Mouse (Mus musculus) ES-E14 (cell line): ENCODE data around the gene Wdfy1. TPM values are rescaled to one million over a fixed set of nuclear protein-coding genes. Genes with fewer than 3 reads are reported as not detected.

Experiments used
- DNase-seq: peaks from one replicate; pipeline ENCODE4 v3.0.0-alpha.2; 2013; ENCODE audit warnings: low read depth, low spot score
- H3K27ac ChIP-seq: 2 replicates; pipeline ENCODE4 v1.5.1; 2012; ENCODE audit warnings: low read depth, mild to moderate bottlenecking, low read length, moderate library complexity, mixed read lengths; ENCODE audit not compliant: poor library complexity, insufficient read depth, severe bottlenecking
- H3K36me3 ChIP-seq: 2 replicates; pipeline ENCODE4 v1.6.1; 2012; ENCODE audit warnings: mild to moderate bottlenecking, low read length, moderate library complexity, mixed read lengths; ENCODE audit not compliant: control insufficient read depth, poor library complexity, insufficient read depth, severe bottlenecking
- H3K4me1 ChIP-seq, 2 experiments: fragments of 150-350 bp in 1 of 2; sonication (generic) in 1 of 2; 2 replicates each; pipeline ENCODE4 v1.6.1; 2012; ENCODE audit warnings: low read length in 2 of 2, mild to moderate bottlenecking in 1 of 2, mixed read lengths in 1 of 2; ENCODE audit not compliant: control insufficient read depth in 2 of 2, insufficient read depth in 2 of 2, poor library complexity in 1 of 2
- H3K4me3 ChIP-seq, 2 experiments: fragments of 150-350 bp in 1 of 2; sonication (generic) in 1 of 2; 2 replicates each; pipeline ENCODE4 v1.5.1; 2012; ENCODE audit warnings: low read length in 2 of 2, low read depth in 1 of 2, mild to moderate bottlenecking in 1 of 2, mixed read lengths in 1 of 2; ENCODE audit not compliant: insufficient read depth in 1 of 2, poor library complexity in 1 of 2, severe bottlenecking in 1 of 2
- H3K9ac ChIP-seq: 2 replicates; pipeline ENCODE4 v1.6.1; 2012; ENCODE audit warnings: low read depth, mild to moderate bottlenecking, low read length, mixed read lengths; ENCODE audit not compliant: poor library complexity, insufficient read depth, severe bottlenecking
- H3K9me3 ChIP-seq: fragments of 150-350 bp; sonication (generic); 2 replicates; pipeline ENCODE4 v1.6.1; 2012; ENCODE audit warnings: low read depth, mild to moderate bottlenecking, low read length; ENCODE audit not compliant: control insufficient read depth, insufficient read depth
- CHD2 ChIP-seq: IDR thresholded peaks from 2 replicates; pipeline ENCODE4 v1.6.1; 2014; ENCODE audit warnings: mild to moderate bottlenecking, low read depth, low read length, inconsistent platforms
- HCFC1 ChIP-seq: IDR thresholded peaks from 2 replicates; pipeline ENCODE4 v1.6.1; 2012; ENCODE audit warnings: low read length, inconsistent platforms, borderline replicate concordance; ENCODE audit not compliant: insufficient read depth
- MAFK ChIP-seq: IDR thresholded peaks from 2 replicates; pipeline ENCODE4 v1.6.1; 2014; ENCODE audit warnings: mild to moderate bottlenecking, low read depth, low read length, inconsistent platforms; ENCODE audit not compliant: insufficient read depth
- ZC3H11A ChIP-seq: IDR thresholded peaks from 2 replicates; pipeline ENCODE4 v1.6.1; 2012; ENCODE audit warnings: low read depth, mild to moderate bottlenecking, inconsistent platforms, low read length, borderline replicate concordance
- ZNF384 ChIP-seq: IDR thresholded peaks from 2 replicates; pipeline ENCODE4 v1.6.1; 2012; ENCODE audit warnings: low read depth, low read length, inconsistent platforms
- in situ Hi-C, 2 experiments: fragments of 600-800 bp; cut with MboI; formaldehyde crosslinking; loops; one replicate each; pipeline ENCODE4 v1.15.1; 2025; ENCODE audit warnings: low sequenced_read_pairs in 2 of 2, inconsistent platforms in 1 of 2; ENCODE audit not compliant: unreplicated experiment in 2 of 2
- total RNA-seq: library from RNA; depleted of rRNA; stranded (reverse); fragments of 300-350 nt; gene quantifications from 2 replicates; pipeline ENCODE4 v1.2.3, GENCODE M21; 2012

Gene Wdfy1
- total RNA-seq, 1 experiment = 31.4 TPM

GRCm38 (mm10) chr1:79704672-79705071, 71.3 kb downstream of the Wdfy1 start:
- no peak overlapping the region for H3K27ac ChIP-seq
- in situ Hi-C loops = no loop called here
- no peak overlapping the region for H3K4me3 ChIP-seq
- no peak for DNase-seq
- no peaks in the 10 kb centered on the region for H3K9me3 ChIP-seq
- TF ChIP-seq MAFK (no peak), ZNF384 (no peak), ZC3H11A (no peak)
- H3K36me3 ChIP-seq = peaks cover 7% of the 10 kb centered on the region
- H3K4me1 ChIP-seq = no peaks in the 10 kb centered on the region
- no peak overlapping the region for H3K9ac ChIP-seq

GRCm38 (mm10) chr1:79703520-79703919, 72.4 kb downstream of the Wdfy1 start:
- no peak for DNase-seq
- peaks cover 4% of the 10 kb centered on the region for H3K36me3 ChIP-seq
- H3K27ac ChIP-seq = no peak overlapping the region
- no peaks in the 10 kb centered on the region for H3K4me1 ChIP-seq
- H3K9ac ChIP-seq = no peak overlapping the region
- in situ Hi-C loops = no loop called here
- H3K4me3 ChIP-seq = no peak overlapping the region
- H3K9me3 ChIP-seq = no peaks in the 10 kb centered on the region
- TF ChIP-seq ZC3H11A (no peak), CHD2 (no peak), MAFK (no peak), HCFC1 (no peak), ZNF384 (no peak)

GRCm38 (mm10) chr1:79698506-79698905, 77.4 kb downstream of the Wdfy1 start:
- Histone ChIP-seq H3K27ac (no peak overlapping the region), H3K36me3 (no peaks in the 10 kb centered on the region; the same call in 1 of the 2 replicates), H3K9me3 (no peaks in the 10 kb centered on the region), H3K4me3 (no peak overlapping the region), H3K9ac (no peak overlapping the region), H3K4me1 (no peaks in the 10 kb centered on the region)
- no peak for DNase-seq
- no peak for TF ChIP-seq HCFC1
- no peak for TF ChIP-seq ZC3H11A
- TF ChIP-seq CHD2 = no peak
- no peak for TF ChIP-seq MAFK
- no peak for TF ChIP-seq ZNF384
- in situ Hi-C loops = loop anchor here in 1 of 2 experiments (25.0 kb wide), 1 partner anchor 961 kb away; no protein-coding TSS in a partner anchor

- no peak for DNase-seq
- Histone ChIP-seq H3K9ac (no peak overlapping the region), H3K36me3 (no peaks in the 10 kb centered on the region; the same call in 1 of the 2 replicates), H3K4me3 (no peak overlapping the region), H3K4me1 (no peaks in the 10 kb centered on the region), H3K27ac (no peak overlapping the region), H3K9me3 (no peaks in the 10 kb centered on the region)
- in situ Hi-C loops = loop anchor here in 1 of 2 experiments (25.0 kb wide), 1 partner anchor 960 kb away; no protein-coding TSS in a partner anchor
- TF ChIP-seq HCFC1 (no peak), ZC3H11A (no peak), MAFK (no peak), CHD2 (no peak), ZNF384 (no peak)
These were observed 78.6 kb downstream of the Wdfy1 start for GRCm38 (mm10) chr1:79697382-79697781.

- no peak overlapping the region for H3K4me3 ChIP-seq
- no peak for TF ChIP-seq ZC3H11A
- no peak for TF ChIP-seq MAFK
- TF ChIP-seq HCFC1 = no peak
- TF ChIP-seq ZNF384 = no peak
- no peak for TF ChIP-seq CHD2
- no peaks in the 10 kb centered on the region for H3K9me3 ChIP-seq
- in situ Hi-C loops = loop anchor here in 1 of 2 experiments (25.0 kb wide), 1 partner anchor 960 kb away; no protein-coding TSS in a partner anchor
- no peaks in the 10 kb centered on the region; the same call in 1 of the 2 replicates for H3K36me3 ChIP-seq
- no peaks in the 10 kb centered on the region for H3K4me1 ChIP-seq
- DNase-seq = no peak
- no peak overlapping the region for H3K27ac ChIP-seq
- H3K9ac ChIP-seq = no peak overlapping the region
These were observed 79.0 kb downstream of the Wdfy1 start for GRCm38 (mm10) chr1:79696933-79697332.
